Mouse (Mus musculus) skeletal muscle tissue, adult 2 months (tissue): ENCODE measurements around the gene Ift27.
A peak's percentile ranks its signal among the peaks of the same experiment; 100 is the strongest.

Source experiments
- DNase-seq: peaks from one replicate; pipeline ENCODE4 v3.0.0-alpha.2; 2012; ENCODE audit warnings: low read depth, low spot score

Ift27 gene

DNA sequence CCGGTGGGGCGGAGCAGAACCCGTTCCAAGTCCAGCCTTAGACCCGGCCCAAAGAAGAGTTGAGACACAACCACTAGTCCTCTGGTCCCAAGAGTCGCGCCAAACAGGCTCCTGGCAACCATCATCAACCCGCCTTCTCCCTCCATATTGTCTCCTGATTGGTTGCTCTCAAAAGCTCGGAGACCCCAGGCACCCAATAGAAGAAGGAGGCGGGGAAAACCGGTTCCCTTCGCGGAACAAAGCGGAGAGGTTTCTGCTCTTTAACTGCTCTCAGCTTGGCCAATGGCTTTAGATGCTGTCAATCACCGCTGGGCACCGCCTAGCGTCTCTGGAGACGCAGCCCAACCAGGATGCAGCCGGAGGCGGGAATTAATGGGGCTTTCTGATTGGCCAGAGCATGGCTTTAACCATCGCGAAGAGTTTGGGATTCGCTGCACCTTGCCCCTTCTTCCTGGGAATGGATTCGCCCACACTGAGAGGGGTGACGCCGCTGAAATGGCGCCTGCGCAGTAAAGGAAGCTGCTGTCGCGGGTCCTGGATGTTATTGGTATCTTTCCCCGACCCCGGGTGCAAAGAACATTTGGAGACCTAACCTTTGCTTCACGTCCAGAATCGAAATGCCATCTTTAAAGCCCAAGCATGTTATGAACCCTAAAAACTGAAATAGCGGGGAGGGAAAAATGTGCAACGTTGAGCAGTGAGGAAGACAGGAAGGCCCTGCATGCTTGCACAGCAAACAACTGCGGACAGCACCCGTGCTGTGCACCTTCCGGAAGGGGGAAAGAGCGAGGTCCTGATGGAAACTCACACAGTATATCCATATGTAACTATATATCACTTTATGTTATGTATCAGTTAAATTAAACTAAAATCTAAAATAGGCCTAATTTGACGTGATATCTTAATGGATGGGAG, at the start of gene Ift27:
Gene Ift27 (minus strand): TSS at position 136 of the 915 bp plus-strand sequence.
- DNase-seq: peak; percentile 99

DNA sequence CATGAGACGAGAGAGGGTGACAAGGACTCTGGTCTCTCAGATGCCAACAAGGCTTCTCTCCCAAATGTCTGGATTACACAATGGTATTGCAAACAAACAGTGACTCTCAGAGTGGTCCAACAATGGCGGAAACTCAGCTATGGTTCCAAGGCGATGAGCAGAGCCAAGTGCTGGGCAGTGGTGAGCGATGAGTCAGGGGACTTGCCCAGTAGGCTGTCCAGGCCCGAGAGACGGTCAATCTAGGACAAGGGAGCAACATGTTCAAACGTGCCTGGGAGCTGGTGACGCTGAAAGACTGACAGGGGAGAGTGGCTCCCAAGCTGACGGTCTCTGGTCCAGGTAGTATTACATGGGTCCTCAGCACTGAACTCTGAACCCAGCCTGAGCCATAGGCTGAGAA, 41.4 kb upstream of the Ift27 start:
- peak; percentile 18 for DNase-seq

DNA sequence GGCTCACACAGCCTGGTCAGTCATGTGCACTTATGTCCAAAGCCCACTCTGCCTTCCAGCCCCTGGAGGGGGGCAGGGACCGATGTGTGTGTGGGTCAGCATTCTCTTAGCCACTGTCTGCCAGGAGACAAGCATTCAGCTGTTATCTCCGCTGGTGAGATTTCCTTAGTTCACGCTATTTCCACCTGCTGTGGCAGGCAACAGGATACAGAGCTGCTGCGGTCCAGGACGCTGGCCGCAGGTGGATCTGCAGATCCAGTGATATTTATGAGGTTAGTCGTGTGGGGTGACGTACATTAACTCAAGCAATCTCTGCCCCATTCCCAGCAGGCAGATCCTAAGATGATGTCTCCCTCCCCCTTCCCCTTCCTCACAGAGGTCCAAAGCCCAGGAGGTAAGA, 37.5 kb upstream of the Ift27 start:
- DNase-seq: peak; percentile 84

DNA sequence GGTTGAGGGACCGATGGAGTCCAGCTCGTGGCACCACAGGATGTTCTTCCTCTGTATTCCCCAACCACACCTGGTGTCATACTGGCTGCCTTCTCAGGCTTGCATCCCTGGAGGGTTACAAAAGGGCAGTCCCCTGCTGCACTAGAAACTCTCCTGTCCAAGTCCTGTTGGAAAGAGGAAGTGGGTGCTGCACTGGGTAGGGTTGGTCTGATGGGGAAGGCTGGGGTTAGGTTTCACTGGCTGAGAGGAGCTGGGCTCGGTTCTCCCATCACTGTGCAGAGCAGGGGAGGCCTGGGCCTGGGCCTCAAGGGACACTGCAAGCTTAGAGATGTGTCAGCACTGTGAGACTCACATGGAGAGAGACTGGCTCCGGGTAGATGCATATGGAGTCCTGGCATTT, 36.3 kb upstream of the Ift27 start:
- peak; percentile 53 for DNase-seq

DNA sequence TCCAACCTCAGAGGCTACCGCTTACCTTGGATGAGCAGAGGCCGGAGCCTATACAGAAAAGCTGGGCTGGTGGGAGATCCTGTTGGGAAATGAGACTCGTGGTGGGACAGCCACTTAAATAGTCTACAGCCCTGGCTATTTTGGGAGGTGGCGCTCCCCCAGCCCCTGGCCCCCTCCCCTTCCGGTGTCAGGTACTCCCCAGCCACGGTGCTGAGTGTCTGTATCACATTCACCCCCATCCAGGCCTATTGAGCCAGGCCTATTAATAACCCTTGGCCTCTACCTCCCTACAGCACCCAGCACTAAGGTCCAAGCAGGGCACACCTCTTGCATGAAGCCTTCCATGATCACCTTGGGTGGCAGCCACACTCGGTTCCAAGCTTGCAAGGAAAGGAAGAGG, 32.4 kb upstream of the Ift27 start, which contains the start of gene Pvalb:
Gene Pvalb (minus strand): TSS at position 89 of the 400 bp plus-strand sequence.
- peak; percentile 94 for DNase-seq

DNA sequence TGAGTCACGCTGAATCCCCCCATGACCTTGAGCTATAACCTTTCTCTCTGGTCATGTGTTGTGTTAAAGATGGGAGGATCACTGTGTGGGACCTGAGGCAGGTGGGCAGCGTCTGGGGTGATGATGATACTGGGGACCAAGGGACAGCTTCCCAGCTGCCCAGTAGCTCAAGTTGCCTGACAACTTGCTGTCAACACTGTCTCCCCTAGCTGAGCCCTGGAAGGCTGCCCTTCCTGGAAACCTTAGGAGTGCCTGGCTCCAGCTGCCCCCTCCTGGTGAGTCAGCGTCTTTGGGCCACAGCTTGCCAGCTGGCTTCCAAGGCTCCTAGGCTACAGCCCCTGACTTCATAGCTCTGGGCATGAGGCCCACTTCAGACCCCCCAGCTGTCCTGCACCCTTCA, 31.3 kb upstream of the Ift27 start:
- DNase-seq: peak; percentile 94

DNA sequence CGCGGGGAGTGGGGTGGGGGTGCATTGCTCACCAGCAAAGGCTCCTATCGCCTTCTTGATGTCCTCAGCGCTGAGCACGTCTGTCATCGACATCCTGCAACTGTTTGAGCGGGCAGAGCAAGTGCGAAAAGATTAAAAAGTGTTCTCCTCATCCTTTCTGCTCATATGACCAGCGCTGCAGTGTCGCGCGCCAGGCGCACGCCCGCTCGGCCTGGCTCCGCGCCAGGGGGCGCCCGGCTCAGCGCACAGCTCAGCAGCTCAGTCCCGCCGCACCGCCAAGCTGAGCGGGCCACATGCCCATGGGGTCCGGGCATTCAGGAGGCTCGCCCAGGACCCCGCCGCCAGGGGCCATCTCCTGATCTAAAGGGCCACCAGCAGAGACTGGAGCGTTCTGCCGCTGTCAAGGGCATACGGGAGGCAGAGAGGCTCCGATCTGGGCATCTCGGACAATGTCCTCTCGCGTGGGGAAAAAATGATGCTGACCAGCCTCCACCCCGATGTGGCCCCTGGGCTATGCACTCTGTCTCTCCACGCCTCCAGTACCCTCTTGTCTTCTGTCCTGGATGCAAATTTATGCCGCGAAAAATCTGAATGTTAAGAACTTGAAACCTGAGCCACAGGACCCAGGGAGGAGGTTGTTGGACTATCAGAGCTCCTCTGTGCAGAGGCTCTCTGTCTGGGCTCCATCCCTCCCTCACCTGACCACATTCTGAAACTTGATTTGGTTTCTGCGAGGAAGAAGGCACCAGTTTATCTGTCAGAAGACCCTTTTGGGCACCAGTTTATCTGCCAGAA, 30.3 kb upstream of the Ift27 start:
- peak; percentile 68 for DNase-seq

DNA sequence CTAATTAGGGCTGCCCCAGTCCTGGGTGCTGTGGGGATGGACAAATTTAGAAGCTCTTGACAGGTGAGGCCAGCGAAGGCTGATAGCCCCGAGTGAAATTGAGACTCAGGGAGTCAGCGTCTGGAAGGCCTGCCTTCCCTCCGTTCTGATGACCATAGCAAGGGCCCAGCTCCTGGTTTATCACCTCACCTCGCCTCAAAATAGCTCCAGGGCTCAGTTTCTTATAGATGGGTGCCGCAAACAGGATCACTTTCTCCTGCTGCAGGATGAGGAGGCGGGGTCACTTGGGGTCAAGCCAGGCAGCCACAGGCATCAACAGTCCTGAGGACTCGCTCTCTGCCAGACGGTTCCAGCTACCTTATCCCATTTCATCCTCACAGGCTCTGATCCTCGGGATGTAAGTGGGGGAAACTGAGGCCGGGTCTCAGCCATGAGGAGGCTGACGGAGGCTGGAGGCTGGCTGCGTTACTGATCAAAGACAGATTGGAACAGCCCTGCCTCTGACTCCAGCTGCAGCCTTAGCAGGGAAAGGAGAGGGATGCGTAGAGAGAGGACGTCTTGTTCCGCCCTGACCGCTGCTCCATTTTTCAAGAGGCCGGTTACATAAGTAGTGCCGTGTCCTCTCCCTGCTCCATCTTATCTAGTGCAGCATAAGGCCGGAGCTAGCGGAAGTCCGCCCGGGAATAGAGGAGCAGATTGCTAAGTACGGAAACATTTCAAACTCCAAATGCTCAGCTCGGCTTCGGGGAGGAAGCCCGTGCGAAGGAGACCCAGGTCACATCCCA, 21.4 kb upstream of the Ift27 start:
- DNase-seq: peak; percentile 91

DNA sequence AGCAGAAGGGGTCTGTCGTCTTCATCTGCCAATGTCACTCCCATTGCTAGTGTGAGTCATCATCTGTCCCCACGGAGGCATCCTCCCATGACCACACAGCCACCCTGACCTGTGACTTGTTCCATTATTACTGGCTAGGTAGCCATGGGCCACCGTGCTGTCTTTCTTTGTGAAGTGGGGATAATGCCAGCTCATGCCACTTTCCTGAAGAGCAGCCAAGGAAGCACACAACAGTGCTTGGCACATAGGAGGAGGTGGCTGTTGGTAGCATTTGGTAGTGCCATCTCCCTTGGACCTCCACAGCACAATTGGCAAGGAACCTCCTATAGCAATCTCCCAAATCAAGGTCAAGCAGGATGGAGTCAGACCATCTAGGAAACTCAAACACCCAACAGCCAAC, 20.4 kb upstream of the Ift27 start:
- peak; percentile 64 for DNase-seq

DNA sequence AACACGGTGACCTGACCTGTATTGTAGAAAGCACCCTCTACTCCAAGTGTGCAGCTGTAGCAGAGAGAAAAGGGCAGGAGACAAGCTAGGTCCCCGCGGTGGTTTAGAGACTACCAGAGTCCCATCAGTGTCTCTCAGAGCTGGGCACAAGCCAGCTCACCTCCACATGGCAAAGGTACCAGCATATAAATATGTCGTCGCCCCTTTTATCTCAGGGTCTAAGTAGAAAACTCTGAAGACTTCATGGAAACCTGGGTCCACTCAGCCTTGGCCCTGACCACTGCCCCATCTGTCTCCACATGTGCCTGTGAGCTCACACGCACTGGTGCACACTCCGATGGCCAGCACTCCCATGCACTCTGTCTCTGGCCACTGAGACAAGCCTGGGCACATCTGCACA, 15.7 kb upstream of the Ift27 start:
- peak; percentile 70 for DNase-seq

DNA sequence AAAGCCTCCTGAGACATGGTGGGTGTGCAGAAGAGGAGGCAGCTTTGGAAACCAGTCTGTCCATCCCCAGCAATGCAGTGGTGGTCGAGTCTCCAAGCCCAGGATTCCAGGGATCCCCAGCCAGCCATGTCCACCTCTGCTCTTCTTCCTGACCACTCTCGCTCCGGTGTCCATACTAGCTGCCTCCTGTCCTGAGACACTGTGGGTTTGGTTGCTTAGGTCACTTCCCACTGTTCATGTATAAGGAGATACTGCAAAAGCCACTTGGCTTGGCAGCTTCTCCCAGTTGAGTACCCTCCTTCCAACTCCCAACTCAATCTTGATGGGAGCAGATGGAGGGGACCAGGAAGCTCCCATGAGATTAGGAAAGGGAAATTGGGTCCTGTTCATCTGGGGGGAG, 14.6 kb upstream of the Ift27 start:
- DNase-seq: peak; percentile 77

DNA sequence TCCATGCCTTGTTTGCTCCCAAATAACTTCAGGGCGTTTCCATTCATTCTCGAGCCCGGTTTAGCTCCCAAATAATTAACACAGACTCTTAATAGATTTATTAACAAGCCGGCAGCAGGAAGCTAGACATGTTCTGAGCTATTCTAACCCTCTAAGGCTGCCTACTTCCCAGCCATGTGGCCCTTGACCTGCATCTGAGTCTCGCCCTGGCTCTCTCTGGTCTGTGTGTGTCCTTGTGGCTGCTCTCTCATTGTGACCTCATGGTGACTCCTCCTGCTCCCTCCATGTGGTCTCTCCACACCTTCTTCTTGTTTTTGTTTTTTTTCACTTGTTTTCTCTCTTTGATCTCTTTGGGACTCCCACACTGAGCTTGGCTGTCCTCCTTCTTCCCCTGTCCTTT, 13.0 kb upstream of the Ift27 start:
- DNase-seq: peak; percentile 70

DNA sequence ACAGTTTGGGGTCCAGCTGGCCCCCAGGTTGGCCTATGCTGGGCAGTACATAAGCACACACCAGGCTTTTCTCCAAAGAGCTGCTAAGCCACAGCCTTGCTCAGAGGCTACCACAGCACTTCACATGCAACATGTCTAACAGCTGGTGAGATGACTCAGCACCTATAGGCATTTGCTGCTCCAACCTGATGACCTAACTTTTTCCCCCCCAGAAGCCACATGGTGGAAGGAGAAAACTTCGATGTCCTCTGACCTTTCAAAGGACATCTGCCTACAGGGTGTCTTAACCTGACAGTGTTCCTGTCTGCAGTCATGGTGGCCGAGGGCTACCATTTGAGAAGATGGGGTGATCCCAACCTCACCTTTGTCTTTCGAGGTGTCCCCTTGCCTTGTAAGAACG, 11.7 kb upstream of the Ift27 start:
- DNase-seq: peak; percentile 57

DNA sequence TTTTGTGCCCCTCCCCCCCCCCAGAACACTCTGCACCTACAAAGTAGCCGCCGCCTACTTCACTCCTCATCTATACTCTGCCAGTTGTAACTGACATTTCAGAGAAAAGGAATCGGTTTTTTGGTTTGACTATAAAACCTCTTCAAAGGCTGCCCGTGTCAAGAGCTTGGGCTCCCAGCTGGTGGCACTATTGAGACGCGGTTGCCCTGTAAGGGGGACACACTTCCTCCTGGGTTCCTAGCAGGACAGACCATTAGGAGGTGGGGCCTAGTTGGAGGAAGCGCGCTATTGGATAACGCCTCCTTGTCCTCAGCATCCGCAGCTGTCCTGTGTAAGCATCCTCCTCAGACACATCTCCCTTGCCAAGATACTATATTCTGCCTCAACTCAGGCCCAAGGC, 10.9 kb upstream of the Ift27 start:
- DNase-seq: peak; percentile 54

DNA sequence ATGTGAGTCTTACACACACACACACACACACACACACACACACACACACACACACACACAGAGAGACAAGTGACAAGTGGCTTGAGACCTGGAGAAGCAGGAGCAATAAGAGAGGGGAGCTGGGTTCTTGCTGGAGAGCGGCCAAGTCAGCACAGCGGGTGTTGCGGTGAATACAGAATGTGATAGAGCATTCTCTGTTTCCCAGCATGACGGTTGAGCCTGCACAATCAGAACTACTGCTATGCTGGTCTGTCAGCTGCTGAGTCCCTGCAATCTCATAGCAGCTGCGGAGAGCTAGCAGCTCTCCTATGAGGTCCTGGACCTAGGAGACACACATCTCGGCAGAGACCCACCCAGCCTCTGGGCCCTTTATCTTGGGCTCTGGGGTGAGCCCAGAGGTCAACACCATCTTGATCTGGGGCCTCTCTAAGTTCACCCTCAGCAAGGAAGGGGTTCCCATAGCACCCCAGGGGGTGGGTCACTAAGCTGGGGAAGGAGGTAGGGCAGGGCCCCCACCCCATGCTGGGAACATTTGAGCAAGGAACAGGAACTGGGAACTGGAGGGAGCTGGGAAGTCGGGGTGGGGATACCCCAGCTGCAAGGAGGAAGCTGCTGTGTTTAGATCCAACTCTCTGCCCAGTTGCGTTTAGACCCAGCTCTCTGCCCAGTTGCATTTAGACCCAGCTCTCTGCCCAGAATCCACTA, 7.9 kb upstream of the Ift27 start:
- DNase-seq: no peak

DNA sequence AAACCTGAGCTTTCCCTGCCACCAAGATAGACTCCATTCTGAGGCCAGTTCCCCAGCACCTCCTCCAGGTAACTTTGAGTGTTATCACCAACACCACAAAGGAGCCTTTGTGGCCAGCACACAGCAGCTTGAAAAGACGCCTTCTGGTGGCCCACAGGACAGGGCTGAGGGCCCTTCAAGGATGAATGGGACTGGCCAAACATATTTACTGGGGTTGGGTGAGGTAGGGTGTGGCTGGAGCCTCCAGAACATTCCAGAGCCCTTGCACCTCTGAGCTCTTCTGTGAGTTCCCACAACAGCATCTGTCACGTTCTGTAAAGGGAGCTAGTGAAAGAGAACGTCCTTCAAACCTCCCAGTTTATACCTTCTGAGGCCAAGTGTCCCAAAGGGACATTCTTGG, 5.9 kb upstream of the Ift27 start:
- DNase-seq: no peak

DNA sequence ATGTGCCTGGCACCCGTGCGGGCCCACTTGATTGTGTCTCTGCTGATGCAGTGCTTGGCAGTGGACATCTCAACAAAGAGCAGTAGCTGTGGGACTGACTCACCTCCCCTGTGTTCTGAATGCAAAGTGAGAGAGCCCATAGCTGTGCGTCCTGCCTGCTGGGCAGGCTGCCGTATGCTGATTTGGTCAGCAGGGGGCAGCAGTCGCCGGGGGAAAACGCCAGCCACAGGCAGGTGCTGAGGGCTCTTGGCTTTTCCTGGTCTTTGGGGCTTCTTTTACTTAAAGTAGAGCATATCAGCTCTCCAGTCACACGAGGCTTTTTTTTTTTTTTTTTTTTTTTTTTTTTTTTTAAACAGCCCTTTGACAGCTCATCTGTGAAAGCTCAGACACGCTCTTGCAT, 4.5 kb upstream of the Ift27 start:
- DNase-seq: peak; percentile 56

DNA sequence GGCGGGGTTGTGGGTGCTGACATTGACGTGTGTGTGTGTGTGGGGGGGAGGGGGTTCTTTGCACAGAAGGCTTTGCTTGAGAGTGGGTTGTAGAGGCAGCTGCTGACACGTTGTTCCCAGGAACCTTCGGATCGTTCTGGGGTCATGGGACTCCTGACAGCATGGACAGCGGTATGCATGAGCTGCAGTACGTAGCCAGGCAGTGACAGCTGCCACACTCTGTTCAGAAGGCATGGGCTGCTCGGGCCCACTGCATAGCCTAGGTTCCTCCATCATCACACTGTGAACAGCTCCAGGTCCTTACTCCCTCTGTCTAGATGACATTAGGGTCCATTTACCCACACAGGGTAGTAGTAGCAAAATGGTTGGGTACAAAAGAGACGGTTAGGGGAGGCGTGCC, 3.4 kb upstream of the Ift27 start:
- no peak for DNase-seq

DNA sequence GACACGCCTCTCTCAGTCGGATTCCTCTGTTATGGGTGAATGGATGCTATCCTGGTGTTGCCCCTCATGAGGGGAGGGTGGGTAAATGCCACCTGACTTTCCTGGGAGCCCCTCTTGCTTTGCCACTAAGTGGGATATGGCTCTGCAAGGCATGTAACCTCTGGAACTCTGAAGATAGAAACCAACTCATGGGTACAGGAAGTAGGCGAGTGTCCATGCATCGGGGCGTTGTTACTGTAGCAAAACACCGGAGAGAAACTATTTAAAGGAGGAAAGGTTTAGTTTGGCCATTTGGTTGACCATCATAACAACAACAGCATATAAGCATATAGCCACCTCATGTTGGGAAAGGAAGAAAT, 959 bp upstream of the Ift27 start:
- no peak for DNase-seq

DNA sequence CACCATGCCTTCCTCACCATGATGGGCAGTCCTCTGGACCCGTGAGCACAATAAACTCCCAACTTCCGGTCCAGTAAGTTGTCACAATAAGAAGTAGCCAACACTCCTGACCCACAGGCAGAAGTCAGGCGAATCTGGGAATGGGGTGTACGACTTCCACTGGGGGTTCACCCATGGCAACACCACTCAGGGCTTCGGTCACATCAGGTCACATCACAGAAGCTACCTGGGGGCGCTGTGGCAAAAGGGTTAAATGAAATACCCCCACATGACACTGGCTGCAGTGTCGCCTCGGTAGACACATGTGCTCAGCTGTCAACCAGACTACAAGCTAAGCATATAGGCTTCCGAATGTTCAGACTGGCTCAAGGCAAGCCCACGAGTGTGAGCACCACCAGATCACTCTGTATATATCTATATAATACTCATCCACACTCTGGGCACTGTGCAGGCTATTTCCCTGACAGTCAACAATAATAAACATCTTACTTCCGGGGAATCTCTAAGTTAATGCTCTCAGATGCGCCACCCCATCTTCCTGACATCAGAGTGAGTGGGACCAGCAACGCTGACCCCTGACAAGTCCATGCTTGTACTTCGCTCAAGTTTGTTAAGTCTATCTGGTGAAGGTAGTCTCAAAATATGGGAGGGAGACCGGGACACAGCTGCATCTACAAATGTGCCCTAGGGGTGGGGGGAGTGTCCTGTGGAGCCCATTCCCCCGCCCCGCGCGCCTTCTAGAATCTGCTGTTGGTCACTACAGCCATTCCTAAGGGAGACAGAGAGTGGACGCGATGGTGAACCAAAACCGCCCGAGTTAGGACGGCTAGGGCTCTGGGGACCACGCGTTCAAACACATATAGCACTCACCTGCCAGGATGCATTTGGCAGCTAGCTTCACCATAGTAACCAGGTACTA, 749 bp downstream of the Ift27 start:
- no peak for DNase-seq
